Mouse (Mus musculus): ENCODE measurements around the gene Ankmy1.
A peak's percentile ranks its signal among the peaks of the same experiment; 100 is the strongest.

Gene Ankmy1

DNA sequence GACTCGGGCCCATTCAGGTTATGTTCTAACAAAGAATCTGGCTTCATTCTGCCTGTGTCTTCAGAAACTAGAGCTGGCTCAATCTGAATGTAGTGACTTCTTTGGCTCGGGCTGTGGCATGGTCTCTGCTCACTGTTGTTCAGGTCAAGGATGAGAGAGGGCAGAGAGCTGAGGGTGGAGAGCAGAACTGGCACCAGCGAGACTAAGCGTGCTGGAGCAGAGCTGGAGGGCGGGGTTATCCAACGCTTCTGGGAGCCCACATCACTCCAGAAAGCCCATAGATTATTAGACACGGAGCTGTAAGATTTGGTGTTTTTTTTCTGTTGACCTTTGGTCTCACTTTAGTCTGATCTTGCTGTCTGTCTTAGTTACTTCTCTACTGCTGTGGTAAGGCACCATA, 30.0 kb downstream of the Ankmy1 start:
- DNase-seq (ENCODE audit: low spot score) = no peak

DNA sequence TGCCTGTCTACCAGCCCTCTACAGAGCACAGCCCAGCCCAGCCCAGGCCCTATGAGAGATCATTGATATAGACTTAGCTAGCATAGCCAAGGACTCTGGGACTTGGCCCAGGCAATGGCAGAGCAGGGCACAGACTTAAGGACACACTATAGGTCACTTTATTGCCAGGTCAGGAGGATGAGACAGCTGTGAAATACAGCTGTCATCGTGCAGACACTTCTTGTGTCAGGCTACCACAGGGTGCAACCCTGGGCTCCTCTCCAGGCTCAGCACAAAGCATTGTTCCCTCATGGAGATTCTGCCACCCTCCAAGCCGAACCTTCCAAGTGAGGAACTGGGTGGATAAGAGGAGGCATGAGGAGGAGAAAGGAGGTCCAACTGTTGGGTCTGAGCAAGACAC, 32.7 kb downstream of the Ankmy1 start:
- DNase-seq (ENCODE audit: low spot score) = no peak

DNA sequence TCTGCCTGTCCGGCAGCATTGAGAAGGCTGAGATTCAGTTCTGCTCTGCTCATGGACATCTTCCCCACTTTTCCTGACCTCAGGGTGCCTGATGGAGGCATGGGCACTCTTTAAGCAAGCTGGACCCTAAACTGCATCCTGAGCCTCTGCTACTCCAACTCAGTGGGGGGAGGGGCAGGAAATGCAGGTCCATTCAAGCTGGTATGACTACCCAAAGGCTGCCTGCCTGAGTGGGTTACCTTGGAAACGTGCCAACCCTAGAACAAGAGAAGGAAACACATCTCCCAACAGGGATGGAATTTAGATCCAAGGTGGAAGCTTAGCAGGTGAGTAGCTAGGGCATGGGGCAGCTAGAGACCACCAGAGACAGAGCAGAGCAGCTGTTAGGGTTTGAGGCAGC, 36.5 kb downstream of the Ankmy1 start:
- no peak for DNase-seq (ENCODE audit: low spot score)

DNA sequence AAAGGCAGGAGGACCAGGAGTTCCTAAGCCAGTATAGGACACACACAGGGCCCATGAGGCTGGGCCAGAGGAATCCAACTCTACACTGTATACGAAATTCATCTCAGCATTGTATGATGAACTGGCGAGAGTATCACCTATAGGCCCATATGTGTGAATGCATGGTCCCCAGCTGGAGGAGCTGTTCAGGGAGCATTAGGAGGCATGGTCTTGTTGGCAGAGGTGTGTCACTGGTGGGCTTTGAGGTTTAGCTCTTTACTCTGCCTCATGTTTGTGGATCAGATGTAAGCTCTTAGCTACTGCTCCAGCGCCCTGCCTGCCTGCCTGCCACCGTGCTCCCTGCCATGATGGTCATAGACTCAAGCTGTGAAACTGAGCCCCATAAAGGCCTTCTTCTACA, 39.4 kb downstream of the Ankmy1 start:
- DNase-seq (ENCODE audit: low spot score) = no peak

DNA sequence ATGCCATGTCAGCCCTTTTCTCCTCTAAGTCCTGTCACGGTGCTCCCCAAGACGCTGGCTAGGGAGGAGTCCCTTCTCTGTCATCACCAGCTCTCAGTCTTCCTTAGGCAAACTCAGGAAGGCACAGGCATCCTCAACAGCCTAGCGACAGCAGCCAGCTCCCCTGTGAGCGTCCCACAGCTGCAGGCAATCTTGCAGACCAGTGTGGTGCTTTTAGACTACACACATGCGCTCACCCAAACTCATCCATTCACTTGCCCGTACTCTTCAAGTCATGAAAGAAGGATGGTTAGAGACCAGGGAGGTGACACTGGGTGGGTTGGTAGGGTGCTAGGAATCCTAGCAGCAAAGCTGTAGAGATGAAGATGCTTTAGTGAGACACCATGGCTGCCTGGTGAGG, 41.2 kb downstream of the Ankmy1 start:
- DNase-seq (ENCODE audit: low spot score) = no peak

DNA sequence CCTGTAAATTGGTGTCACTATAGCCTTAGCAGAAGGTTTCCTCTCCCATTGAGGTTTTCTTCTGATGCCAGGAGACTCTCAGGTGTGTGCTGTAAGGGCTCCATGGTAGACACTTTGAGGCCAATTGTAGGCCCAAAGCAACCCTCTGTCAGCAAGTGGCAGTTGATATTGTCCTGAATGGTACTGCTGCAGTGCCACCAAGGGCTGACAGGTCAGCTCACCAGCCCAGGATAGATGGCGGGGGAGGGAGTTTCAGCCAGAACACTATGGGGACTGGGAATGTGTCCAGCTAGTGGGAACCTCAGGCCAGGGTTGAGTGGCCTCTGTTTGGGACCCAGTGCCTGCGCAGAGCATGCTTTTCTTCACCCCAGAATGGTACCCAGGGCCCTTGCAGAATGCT, 50.3 kb downstream of the Ankmy1 start:
- no peak for DNase-seq (ENCODE audit: low spot score)

DNA sequence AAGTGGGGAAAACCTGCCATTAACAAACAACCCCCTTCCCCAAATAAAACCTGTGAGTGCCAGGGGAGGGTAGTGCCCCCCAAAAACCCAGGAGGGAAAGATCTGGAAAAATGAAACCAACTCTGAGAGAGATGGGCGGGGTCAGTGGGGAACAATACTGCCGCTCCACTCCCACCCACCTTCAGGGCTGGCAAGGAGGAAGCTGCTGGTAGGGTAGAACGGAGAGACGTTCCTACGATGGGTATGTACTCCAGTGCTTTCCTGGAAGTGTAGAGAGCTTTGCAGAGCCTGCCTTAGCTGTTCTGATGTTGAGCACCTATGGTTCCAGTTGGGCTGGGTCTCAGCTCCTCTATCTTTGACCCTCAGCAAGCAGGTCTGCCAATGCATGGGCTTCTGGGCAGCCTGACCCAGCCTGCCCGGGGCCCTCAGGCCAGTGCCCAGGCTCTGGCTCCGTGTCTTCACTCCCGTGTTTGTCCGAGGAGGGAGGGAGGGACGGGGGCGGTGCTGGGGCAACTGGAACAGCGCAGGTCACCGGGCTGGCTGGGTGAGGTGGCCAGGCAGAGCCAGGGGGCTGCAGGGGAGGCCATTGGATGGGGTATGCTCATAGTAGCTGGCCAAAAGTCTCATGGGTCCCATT, 52.6 kb downstream of the Ankmy1 start:
- no peak for DNase-seq (ENCODE audit: low spot score)

DNA sequence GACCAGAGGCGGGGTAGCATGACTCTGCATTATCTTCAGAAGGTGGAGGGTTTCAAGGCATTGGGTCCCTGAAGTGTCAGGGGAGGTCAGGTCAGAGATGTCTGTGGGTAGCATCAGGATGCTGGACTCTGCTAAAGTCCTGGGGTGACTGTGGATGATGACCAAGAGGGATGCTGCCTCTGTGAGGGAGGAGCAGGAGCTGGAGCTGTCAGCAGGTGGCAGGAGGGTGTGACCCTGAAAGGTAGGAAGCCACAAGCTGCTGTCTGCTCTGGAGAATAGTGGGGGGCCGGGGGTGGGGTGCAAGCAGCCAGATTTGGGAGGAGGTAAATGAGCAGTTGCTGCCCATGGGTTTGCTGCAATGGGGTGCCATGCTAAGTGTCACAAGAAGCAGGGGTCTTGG, 53.2 kb downstream of the Ankmy1 start:
- no peak for DNase-seq (ENCODE audit: low spot score)

DNA sequence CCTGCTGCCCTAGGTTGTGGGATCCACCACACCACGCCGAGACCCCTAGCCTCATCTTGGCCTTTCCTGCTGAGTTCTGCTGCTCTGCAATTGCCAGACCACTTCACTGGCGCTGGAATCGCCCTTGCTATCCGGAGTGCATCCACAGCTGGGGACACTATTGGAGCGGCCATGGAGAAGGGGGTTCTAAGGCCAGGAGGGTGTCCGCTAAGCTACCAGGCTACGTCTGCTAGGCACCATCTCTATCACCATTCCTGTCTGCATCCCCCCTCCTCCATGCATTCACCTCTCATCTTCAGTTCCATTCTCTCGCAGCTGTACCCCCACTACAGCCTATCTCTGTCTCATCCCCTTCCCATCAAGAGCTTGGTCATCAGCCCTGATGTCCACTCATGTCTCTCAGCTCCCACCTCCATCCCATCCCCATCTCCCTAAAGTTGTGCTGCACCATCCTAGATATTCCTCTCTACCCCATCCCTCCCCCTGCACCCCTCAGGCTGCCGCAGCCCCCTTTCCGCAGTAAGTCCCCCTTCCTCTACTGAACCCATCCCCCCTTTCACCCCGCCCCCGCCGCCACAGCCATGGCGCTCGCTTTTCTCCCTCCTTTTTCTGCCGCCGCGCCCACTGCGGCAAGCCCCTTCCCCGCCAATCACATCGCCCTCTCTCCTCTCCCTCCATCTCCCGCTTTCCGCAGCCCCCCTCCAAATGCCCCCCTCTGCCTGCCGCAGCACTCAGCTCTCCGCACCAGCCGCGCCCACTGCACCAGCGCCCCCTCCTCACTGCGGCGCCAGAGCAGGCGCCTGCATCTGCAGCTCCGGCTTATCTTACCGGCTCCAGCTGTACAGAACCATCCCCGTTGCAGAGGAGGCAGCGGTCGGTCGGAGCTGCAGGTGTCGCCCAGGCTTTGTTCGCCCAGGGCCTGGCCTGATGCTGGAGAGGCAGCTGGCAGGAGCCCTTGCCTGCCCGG, 54.5 kb downstream of the Ankmy1 start:
- DNase-seq (ENCODE audit: low spot score) = no peak

DNA sequence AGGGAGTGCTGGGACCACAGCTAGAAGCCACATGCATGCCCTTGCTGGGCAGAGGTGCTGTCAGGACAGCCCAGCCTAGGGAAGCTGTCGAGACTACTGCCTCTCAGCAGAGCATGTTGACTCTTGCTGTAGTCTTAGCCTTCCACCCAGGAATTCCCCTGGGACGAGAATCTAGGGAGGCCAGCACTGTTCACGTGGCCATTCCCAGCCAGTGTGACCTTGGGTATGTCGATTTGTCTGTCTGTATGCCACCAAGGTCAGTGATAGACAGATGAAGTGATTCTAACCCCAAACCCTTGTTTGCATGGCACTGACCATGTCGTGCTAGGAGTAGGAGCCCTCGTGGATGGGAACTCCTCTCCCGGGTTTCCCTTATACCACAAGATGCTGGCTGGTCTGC, 56.8 kb downstream of the Ankmy1 start:
- DNase-seq (ENCODE audit: low spot score) = no peak

DNA sequence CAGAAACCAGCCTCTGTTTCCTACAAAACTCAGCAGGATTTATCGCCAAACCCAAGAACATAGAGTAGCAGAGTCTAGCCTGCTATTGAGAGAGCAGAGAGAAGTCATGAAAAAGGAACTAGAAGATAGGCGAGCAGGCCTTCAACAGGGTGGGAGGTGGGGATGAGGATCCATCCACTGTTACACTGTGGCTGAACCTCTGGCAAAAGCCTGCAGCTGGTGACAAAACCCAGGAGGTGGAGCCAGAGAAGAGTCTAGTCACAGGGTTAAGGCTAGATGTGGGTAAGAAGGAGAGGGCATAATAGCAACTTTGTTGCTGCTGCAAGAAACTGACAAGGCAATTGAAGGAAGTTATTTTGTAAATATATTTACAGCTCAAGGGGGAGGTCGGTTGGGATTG, 61.3 kb downstream of the Ankmy1 start:
- DNase-seq (ENCODE audit: low spot score) = no peak

DNA sequence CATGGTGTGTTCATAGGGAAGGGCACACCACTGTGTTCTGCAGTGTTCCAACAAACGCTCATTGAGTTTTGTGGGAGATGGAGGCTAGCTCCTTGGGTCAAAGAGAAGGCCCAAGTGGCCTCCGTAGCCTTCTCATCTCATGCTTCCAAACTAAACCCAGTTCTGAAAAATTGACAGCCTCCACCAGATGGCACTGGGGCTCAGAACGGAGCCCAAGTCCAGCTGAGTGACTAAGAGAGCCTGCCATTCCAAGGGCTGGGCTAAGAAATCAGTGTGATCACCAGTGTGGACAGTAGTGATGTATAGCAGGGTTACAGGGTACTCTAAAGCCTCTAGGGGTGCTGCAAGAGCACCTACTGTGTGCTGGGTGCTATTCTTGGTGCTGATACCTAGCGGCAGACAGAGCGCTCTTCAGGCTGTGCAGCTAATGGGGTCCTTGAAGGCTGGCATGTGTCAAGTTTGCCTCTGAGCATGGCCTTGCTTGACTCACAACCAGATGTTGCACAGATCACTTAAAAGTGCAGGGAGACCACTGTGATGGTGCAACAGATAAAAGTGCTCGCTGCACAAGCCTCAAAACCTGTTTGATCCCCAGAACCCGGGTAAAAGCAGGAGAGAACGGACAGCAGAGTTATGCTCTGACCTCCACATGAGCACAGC, 62.3 kb downstream of the Ankmy1 start:
- no peak for DNase-seq (ENCODE audit: low spot score)

DNA sequence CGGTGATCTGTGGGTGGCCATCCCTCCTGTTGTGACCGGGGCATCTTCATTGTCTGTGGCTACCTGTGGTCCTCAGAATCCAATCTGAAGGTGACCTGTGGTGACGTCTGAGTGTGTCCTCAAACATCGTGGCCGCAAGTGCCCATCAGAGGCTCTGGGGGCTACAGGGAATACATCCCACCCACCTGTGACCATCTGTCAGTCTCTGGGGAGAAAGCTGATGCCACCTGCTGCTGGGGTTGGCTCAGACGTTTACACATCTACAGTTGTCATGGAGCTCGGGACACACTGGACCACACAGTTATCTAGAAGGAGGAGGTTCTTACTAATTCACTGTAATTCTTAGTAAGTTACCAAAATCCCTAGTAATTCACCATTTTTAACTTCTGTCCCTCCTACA, 63.5 kb downstream of the Ankmy1 start:
- DNase-seq (ENCODE audit: low spot score) = no peak

DNA sequence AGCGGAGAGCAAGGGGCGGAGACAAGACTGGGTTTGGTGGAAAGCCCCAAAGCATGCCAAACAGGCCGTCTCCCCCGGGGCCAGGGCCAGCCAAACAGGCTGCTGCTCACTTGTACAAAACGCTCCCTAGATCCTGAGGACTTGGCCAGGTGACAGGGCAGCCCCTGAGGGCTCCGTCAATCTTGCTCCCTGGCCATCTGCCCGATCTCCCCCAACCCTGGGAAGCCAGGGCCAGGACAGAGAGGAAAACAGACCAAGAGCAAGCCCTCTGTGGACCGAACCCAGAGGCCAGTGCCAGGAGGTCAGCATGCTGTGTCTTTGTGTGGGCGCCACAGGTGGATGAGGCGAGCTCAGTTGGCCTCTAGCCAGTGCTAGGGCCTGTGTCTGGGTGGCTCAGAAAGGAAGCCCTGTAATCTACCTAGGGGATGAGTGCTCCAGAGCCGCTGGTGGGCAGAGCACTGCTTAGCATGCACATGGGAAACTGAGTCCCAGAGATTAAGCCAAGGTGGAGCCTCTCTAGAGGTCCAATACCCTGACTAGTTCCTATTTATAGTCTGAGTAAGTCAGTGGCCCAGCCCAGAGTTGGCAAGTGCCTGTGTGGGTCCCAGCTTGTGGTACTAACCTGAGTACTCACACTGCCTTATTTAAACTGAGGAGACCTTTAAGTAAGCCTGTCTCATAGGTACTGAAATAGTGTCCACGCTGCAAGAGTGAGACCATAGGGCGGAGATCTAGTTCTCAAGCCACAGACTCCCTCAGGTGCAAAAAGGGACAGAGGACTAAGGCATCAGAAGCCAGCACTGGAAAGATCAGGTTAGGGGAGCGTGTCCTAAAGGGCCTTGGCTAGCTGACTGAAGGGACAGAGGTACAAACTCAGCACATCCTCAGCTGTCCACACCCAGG, 64.5 kb downstream of the Ankmy1 start:
- DNase-seq (ENCODE audit: low spot score) = no peak

DNA sequence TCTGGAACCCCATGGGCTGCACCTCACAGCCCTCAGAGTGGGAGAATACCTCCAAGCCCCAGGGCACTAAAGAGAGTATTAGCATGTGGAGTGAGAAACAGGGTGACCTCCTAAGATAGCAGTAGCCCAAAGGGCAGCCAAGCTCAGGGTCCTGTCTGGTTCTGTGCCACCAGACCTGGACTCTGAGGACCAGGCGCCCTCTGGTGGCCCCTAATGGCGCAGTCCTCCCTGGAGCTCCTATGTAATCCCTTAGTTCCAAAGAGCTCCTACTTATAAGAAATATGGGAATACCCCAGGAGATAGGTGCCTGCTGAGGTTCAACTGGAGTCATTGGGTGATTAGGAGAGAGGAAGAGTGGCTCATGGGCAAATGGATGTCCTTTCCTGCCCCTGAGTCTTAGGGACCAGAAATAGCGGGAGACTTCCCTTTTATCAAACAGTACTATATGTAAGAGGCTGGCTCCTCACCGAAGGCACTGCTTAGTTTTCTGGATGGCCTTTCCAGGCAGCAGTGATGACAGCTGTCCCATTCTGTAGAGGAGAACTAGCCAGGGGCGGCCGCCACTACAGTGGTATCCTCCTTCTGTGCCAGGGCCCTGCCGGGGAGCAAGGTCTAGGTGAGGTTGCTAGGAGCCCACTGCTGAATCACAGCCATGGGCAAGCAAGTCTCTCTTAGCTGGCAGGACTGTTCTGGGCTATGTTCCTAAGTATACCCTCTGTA, 68.6 kb downstream of the Ankmy1 start:
- peak; percentile 83 for DNase-seq (ENCODE audit: low spot score)

DNA sequence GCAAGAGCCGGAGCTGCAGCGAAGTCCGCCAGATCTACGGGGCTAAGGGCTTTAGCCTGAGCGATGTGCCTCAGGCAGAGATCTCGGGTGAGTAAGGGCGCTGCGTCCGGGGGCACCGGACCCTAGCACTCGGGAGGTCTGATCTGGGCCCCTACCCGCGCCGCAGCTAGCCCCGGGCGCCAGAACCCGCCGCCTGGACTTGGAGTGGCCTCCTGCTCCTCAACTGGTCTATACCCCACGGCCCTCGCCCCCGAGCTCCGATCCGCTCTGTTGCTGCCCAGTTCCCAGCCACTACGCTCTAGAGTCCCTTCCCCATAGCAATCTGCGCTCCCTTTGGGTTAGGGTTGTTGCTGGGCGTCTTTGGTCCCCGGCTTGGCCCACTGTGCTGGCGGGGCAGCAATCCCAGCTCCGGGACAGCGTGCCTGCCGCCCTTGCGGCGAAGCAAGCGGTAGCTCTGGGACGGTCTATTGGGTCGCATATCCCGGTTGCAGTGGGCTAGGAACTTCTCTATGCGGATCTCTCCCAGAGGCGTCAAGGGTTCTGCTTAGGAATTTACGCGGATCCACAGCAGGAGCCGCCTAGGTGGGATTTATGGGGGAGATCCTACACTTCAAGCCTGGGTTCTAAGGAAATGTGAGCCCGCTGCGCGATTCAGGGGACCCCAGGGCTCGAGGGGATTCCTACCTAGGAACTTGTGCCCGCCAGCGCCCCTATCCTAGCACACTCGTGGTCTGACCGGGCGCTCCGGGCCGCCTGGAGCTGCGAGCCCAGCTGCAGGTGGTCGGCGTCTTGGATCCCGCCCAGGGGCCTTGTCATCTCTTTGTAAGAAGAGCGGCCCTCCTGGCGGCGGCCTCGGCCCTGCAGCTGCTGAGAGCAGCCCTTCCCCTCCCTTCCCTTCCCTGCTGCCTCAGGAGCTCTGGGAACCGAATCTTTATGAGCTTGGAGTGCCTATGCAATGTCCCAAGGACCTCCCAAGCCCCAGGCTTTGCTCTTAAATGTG, 70.4 kb downstream of the Ankmy1 start:
- no peak for DNase-seq (ENCODE audit: low spot score)

DNA sequence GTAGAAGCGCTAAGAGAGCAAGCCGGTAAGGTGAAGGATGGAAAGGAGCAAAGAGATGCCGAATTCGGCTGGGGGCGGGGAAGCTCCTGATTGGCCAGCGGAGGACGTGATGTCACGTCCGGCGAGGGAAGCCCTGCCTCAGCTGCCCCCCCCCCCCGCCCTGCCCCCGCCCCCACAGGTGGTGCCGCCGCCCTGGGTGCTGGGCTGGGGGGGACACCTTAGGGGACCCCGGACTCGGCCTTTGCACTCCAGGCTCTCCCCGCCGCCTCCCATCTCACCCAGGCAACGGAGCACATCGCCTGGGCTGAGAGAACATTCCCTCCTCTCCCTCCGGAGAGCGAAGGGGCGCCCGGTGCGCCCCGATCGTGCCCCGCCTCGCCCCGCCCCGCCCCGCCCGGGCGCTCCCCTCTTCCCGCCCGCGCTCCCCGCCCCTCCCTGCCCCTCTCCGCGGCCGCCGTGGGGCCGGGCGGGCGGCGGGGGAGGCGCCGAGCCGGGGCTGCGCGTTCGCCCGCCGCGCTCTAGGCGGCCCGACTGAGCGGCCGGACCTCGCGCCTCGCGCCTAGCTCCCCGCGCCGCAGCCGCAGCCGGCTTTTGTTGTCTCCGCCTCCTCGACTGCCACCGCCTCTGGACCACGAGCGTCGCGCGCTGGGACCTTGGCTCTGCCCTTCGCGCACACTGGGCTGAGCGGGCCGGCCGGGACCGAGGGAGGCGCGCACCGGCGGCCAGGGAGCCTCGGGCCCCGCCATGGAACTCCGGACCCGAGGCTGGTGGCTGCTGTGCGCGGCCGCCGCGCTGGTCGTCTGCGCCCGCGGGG, 71.3 kb downstream of the Ankmy1 start, which contains the start of gene Gpc1:
TSS of gene Gpc1 (plus strand) at position 458 of the 814 bp plus-strand sequence.
- DNase-seq (ENCODE audit: low spot score) = peak; percentile 82

DNA sequence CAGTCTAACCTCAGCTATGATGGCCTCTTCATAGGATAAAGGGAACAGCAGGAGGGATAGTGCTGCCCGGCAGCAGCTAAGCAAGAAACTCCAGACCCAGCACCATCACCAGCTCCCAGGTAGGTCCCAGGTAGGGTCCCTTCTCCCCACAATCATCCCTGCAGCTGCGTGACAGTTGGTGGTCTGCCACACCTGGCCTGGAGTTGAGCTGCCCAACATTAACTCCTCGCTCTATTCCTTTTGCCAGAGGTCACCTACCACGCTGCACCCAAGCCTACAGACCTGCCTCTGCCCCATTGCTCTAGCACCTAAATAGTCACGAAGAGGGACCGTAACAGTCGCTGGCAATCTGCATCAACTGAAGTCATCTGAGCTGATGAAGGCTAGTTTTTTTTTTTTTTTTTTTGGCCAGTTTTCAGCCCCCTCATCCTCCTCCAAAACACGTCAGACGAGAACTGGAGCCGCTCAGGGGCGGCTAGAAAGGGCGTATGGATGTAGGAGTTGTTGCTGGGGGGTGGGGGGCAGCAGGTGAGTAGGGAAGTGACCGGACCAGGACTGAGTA, 72.0 kb downstream of the Ankmy1 start:
- no peak for DNase-seq (ENCODE audit: low spot score)

Data from left cerebral cortex, adult 11 months (tissue).